In the genomic region with DNA sequence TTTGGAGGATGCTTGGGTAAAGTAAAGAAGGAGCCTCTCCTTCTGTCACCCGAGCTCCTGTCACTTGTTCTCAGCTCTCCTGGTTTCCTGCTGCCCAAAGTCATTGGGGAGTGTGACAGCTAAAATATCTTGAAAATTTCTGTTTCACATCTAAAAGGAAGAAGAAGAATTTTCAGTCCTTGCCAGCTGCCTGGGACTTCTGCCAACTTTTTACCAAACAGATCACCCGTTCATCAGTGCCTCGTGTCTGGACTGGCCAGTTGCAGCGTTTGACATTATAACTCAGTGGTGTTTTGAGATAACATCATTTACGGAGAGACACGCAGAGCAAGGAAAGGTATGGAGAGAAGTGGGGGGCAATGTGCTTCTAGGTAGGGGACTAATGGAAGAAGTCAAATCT, we compare ENCODE assay signal across 13 mouse cellular contexts. TPM values are rescaled to one million over a fixed set of nuclear protein-coding genes. Genes with fewer than 3 reads are reported as not detected.
DNase-seq lines count a peak whose midpoint lies in the region; ATAC-seq and TF ChIP-seq lines count a peak whose summit lies in the region.
"Had no signal": no experiment of that assay in that cellular context is flagged by ENCODE, and none has a peak within 500 bp of the region (broad histone marks: within the 10 kb centered on the region; RNA-seq: fewer than 3 reads in every experiment).

No protein-coding gene starts in this region.

- WGBS in midbrain, postnatal 0 days: 70% methylated on average over 6 of the region's 6 CpGs
- WGBS in midbrain, embryonic 11.5 days: 94% methylated on average over 6 of the region's 6 CpGs

- peak; percentile 11 for DNase-seq in gastrocnemius, postnatal 14 days
- DNase-seq in gastrocnemius, postnatal 25 days: no peak
- peak; percentile 45 for DNase-seq in midbrain, postnatal 0 days (ENCODE audit: low spot score)
- DNase-seq in midbrain, embryonic 11.5 days (ENCODE audit: low spot score, missing footprints): no peak
- peak; percentile 68 for DNase-seq in adrenal gland, postnatal 25 days
- DNase-seq in lung, postnatal 14 days: peak; percentile 52
- no peak for DNase-seq in natural killer cell, adult 2 months (ENCODE audit: low spot score in 2 of 2)
- DNase-seq in left cerebral cortex, adult 8-10 months (ENCODE audit: low spot score in 2 of 2): no peak

- H3K36me3 ChIP-seq in midbrain, postnatal 0 days (ENCODE audit: insufficient read depth, low read length): peaks cover 24% of the 10 kb centered on the region
- peaks cover 6% of the 10 kb centered on the region for H3K36me3 ChIP-seq in midbrain, embryonic 11.5 days (ENCODE audit: control insufficient read depth, insufficient read depth, low read length)

- no peaks in the 10 kb centered on the region for H3K27me3 ChIP-seq in midbrain, postnatal 0 days (ENCODE audit: insufficient read depth, low read length)
- no peaks in the 10 kb centered on the region for H3K27me3 ChIP-seq in midbrain, embryonic 11.5 days (ENCODE audit: control insufficient read depth, insufficient read depth, low read length)
- H3K27me3 ChIP-seq: embryonic facial prominence, embryonic 12.5 days had no signal

- H3K4me1 ChIP-seq in midbrain, postnatal 0 days (ENCODE audit: insufficient read depth, low read length): no peaks in the 10 kb centered on the region
- no peaks in the 10 kb centered on the region for H3K4me1 ChIP-seq in midbrain, embryonic 11.5 days (ENCODE audit: control insufficient read depth, insufficient read depth, low read length)
- H3K4me1 ChIP-seq: embryonic facial prominence, embryonic 12.5 days had no signal

- ATAC-seq in midbrain, postnatal 0 days (ENCODE audit: low FRiP score): no peak
- no peak for ATAC-seq in midbrain, embryonic 11.5 days (ENCODE audit: low FRiP score)
- ATAC-seq: activated CD4-positive, CD25-positive, alpha-beta regulatory T cell, adult 4 months; CD4-positive, CD25-positive, alpha-beta regulatory T cell, adult 4 months had no signal

- intact Hi-C loops in gastrocnemius, postnatal 14 days (cut with DNase I; ENCODE audit: low total_unique reads): no loop called here

- no peak overlapping the region for H3K27ac ChIP-seq in midbrain, postnatal 0 days (ENCODE audit: low read depth, low read length)
- no peak overlapping the region for H3K27ac ChIP-seq in midbrain, embryonic 11.5 days (ENCODE audit: low read depth, low read length)
- H3K27ac ChIP-seq: embryonic facial prominence, embryonic 12.5 days; macrophage; stomach, postnatal 0 days had no signal

- H3K9me3 ChIP-seq in midbrain, postnatal 0 days (ENCODE audit: low read length): no peaks in the 10 kb centered on the region
- no peaks in the 10 kb centered on the region for H3K9me3 ChIP-seq in midbrain, embryonic 11.5 days (ENCODE audit: control insufficient read depth, low read length)
- H3K9me3 ChIP-seq: embryonic facial prominence, embryonic 12.5 days had no signal

- H3K4me2 ChIP-seq in midbrain, postnatal 0 days (ENCODE audit: low read depth, low read length, poor library complexity, severe bottlenecking): no peak overlapping the region
- no peak overlapping the region for H3K4me2 ChIP-seq in midbrain, embryonic 11.5 days
- H3K4me2 ChIP-seq: embryonic facial prominence, embryonic 12.5 days had no signal

- no peak overlapping the region for H3K9ac ChIP-seq in midbrain, postnatal 0 days (replicated peaks; ENCODE audit: low read length, poor library complexity, severe bottlenecking)
- H3K9ac ChIP-seq in midbrain, embryonic 11.5 days (ENCODE audit: low read length): no peak overlapping the region
- H3K9ac ChIP-seq: embryonic facial prominence, embryonic 12.5 days had no signal

- H3K4me3 ChIP-seq in midbrain, postnatal 0 days (ENCODE audit: low read depth, low read length): no peak overlapping the region
- no peak overlapping the region for H3K4me3 ChIP-seq in midbrain, embryonic 11.5 days (ENCODE audit: low read depth, low read length)
- H3K4me3 ChIP-seq: embryonic facial prominence, embryonic 12.5 days had no signal

- no peak for TF ChIP-seq CTCF in midbrain, postnatal 0 days (IDR thresholded peaks at IDR 0.05)

RNA-seq across cellular contexts. Expression of a gene that starts 20.7 kb away (rescaled TPM):
- total RNA-seq in gastrocnemius, postnatal 14 days (2021): not detected
- not detected for total RNA-seq in gastrocnemius, postnatal 25 days (2021)
- 0.44 and 1.1 TPM in 2 replicates for total RNA-seq in midbrain, postnatal 0 days (2014; rRNA removed)
- polyA plus RNA-seq in midbrain, postnatal 0 days (2015; fragmentation: Nextera tagmentation; extraction: Ambion mirVana): 0.14 and 0.32 TPM in 2 replicates
- polyA plus RNA-seq in midbrain, embryonic 11.5 days (2014; fragmentation: Nextera tagmentation; extraction: Ambion mirVana): not detected in 2 replicates
- not detected in 2 replicates for total RNA-seq in adrenal gland, postnatal 25 days (2021)
- 1 to 10 TPM; 1.1 to 1.8 (median 1.3) TPM for total RNA-seq in left cerebral cortex, adult 8-10 months (2022)
- polyA plus RNA-seq: macrophage had no signal

Comparison
In these comparisons a context has a peak if more than half of its experiments do, and no peak if none do; other contexts are left out.
1. DNase-seq: peak in gastrocnemius, postnatal 14 days (single experiment), midbrain, postnatal 0 days (single experiment), adrenal gland, postnatal 25 days (single experiment) and lung, postnatal 14 days (single experiment); none in gastrocnemius, postnatal 25 days (single experiment), midbrain, embryonic 11.5 days (single experiment), natural killer cell, adult 2 months (0 of 2) and left cerebral cortex, adult 8-10 months (0 of 2).